Mouse (Mus musculus): ENCODE results near the gene Gm49369.

- TF ChIP-seq CTCF (IDR thresholded peaks at IDR 0.05; ENCODE audit: low read depth) (no peak), EP300 (optimal IDR thresholded peaks at IDR 0.05) (no peak)
Observed at GRCm38 (mm10) chr7:142373641-142374412, 8.6 kb downstream of the Gm49369 start, which contains the start of gene Ifitm10.
